Mouse (Mus musculus): ENCODE data around the gene Borcs6.

DNA sequence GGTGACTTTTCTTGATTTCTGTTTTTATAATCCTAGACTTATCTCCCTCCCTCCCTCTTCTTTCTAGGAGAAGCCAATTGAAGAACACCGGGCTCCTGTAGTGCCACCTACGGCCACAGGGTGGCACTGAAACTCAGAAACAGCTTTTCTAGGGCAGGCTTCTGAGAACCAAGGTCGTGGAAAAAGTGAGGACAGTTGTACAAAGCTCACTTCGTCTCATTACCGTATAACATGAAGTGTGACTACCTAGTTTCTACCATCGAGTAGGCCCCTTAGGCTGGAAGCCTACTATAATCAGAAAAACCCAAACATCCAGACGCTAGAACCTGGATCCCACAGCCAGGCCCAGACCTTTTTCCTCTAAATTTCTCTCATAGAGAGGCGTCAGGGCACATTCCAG is 7.4 kb downstream of the Borcs6 start:
- TF ChIP-seq MYOD1 (IDR thresholded peaks at IDR 0.05; ENCODE audit: control insufficient read depth, insufficient read length, low read depth) (no peak), CTCF (IDR thresholded peaks at IDR 0.05; ENCODE audit: control insufficient read depth, insufficient read depth, insufficient read length) (peak; percentile 43), USF1 (IDR thresholded peaks at IDR 0.05; ENCODE audit: low read depth) (no peak), CEBPB (IDR thresholded peaks at IDR 0.05; ENCODE audit: low read depth) (no peak)
